Mouse (Mus musculus) small intestine, adult 2 months (tissue): Measurements from ENCODE around the gene Klhl32.

Source experiments
- CTCF ChIP-seq: fragments of 200-500 bp; IDR thresholded peaks from 2 replicates; pipeline ENCODE4 v1.5.1; 2012; ENCODE audit warnings: low read depth, mild to moderate bottlenecking, control low read depth, inconsistent platforms, low read length, moderate library complexity, mixed read lengths; ENCODE audit not compliant: insufficient replicate concordance, insufficient read length; ENCODE audit errors: extremely low read depth
- POLR2A ChIP-seq: fragments of 200-500 bp; IDR thresholded peaks from 2 replicates; pipeline ENCODE4 v1.6.1; 2012; ENCODE audit warnings: low read depth, mild to moderate bottlenecking, control low read depth, inconsistent platforms, low read length, moderate library complexity

- no peak for TF ChIP-seq CTCF
- no peak for TF ChIP-seq POLR2A
Observed at GRCm38 (mm10) chr4:24714367-24714766, 136.6 kb downstream of the Klhl32 start.
